Mouse (Mus musculus) heart, postnatal 0 days (tissue): ENCODE measurements at regions not wholly inside any gene's neighbourhood (a gene's known extent, or its start where the extent isn't known, plus 50 kb on each side); places are given as distances from the start of the nearest gene placed in this dataset.

Experiments used
- ATAC-seq: fragments of 200-750 bp; cut with Nextera tagmentation; 2 replicates; pipeline ENCODE4 v1.8.0; 2017; ENCODE audit warnings: low read depth, moderate number of reproducible peaks, moderate library complexity; ENCODE audit not compliant: insufficient read depth
- DNase-seq: peaks from one replicate; pipeline ENCODE4 v3.0.0-alpha.2; 2016; ENCODE audit warnings: low spot score
- H3K27ac ChIP-seq: fragments of 300-500 bp; sonication (generic); 2 replicates; pipeline ENCODE4 v1.5.1; 2014; ENCODE audit warnings: low read depth, mild to moderate bottlenecking
- H3K27me3 ChIP-seq: fragments of 300-500 bp; sonication (generic); 2 replicates; pipeline ENCODE4 v1.6.1; 2014; ENCODE audit warnings: low read length, mixed read lengths; ENCODE audit not compliant: control insufficient read depth, insufficient read depth
- H3K36me3 ChIP-seq: fragments of 300-500 bp; sonication (generic); replicated peaks from 2 replicates; pipeline ENCODE4 v1.6.1; 2014; ENCODE audit warnings: low read length, mixed read lengths; ENCODE audit not compliant: control insufficient read depth, insufficient read depth
- H3K4me1 ChIP-seq: fragments of 300-500 bp; sonication (generic); 2 replicates; pipeline ENCODE4 v1.6.1; 2014; ENCODE audit warnings: antibody characterized with exemption; ENCODE audit not compliant: control insufficient read depth, insufficient read depth
- H3K4me2 ChIP-seq: fragments of 300-500 bp; sonication (generic); 2 replicates; pipeline ENCODE4 v1.6.1; 2014; ENCODE audit warnings: low read depth, mild to moderate bottlenecking, low read length, moderate library complexity
- H3K4me3 ChIP-seq: fragments of 300-500 bp; sonication (generic); 2 replicates; pipeline ENCODE4 v1.5.1; 2014; ENCODE audit warnings: low read depth, low read length
- H3K9ac ChIP-seq: fragments of 300-500 bp; sonication (generic); replicated peaks from 2 replicates; pipeline ENCODE4 v1.6.1; 2014; ENCODE audit warnings: low read depth, low read length, mixed read lengths
- H3K9me3 ChIP-seq: fragments of 300-500 bp; sonication (generic); replicated peaks from 2 replicates; pipeline ENCODE4 v1.6.1; 2016; ENCODE audit warnings: low read length; ENCODE audit not compliant: control insufficient read depth
- CTCF ChIP-seq: IDR thresholded peaks from 2 replicates; pipeline ENCODE4 v1.5.1; 2016; ENCODE audit warnings: antibody characterized with exemption, control low read depth, low read depth
- EP300 ChIP-seq: IDR thresholded peaks from 2 replicates; pipeline ENCODE4 v1.6.1; 2016; ENCODE audit warnings: antibody characterized with exemption, low read depth
- WGBS: fragments of 180-500 bp; shearing (Covaris S2); extraction: QIAGEN DNeasy Blood & Tissue Kit; methylation state at CpG from one replicate; pipeline ENCODE4 v1.1.7; 2014; 5-methylcytosine and 5-hydroxymethylcytosine counted together

DNA sequence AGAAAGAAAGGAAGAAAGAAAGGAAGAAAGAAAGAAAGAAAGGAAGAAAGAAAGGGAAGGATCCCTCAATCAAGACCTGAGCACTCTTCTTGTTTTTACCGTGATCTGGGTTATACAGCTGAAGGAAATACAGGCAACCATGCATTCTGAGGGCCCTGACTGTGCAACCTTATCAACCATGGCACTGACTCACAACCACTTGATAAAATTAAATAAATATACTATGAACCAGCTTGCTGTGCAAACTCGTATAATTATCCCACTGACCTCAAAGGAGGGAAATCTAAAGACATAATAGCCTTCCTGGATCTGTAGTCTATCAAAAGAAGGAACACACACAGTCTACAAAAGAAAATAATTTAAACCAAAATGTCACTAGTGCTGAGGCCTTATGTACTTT is 518.8 kb downstream of the Epha7 start:
- Histone ChIP-seq H3K9me3 (no peaks in the 10 kb centered on the region), H3K27me3 (no peaks in the 10 kb centered on the region), H3K4me1 (no peaks in the 10 kb centered on the region), H3K27ac (no peak overlapping the region), H3K9ac (no peak overlapping the region), H3K4me3 (no peak overlapping the region), H3K36me3 (no peaks in the 10 kb centered on the region), H3K4me2 (no peak overlapping the region)
- DNase-seq (no peak), ATAC-seq (no peak)
- 43% methylated on average over 2 of the region's 2 CpGs for WGBS
- TF ChIP-seq CTCF (no peak), EP300 (no peak)

- TF ChIP-seq CTCF (no peak), EP300 (no peak)
- Histone ChIP-seq H3K4me3 (no peak overlapping the region), H3K36me3 (no peaks in the 10 kb centered on the region), H3K9ac (no peak overlapping the region), H3K27ac (no peak overlapping the region), H3K4me1 (no peaks in the 10 kb centered on the region), H3K27me3 (no peaks in the 10 kb centered on the region), H3K9me3 (no peaks in the 10 kb centered on the region), H3K4me2 (no peak overlapping the region)
- DNase-seq (no peak), ATAC-seq (no peak)
- WGBS, result 86% methylated on average over 10 of the region's 10 CpGs
Measured at GRCm38 (mm10) chr4:29337245-29337644, 524.3 kb downstream of the Epha7 start.

- no peaks in the 10 kb centered on the region for H3K9me3 ChIP-seq
- H3K36me3 ChIP-seq, result no peaks in the 10 kb centered on the region
- no peak for ATAC-seq
- no peak for DNase-seq
- no peak overlapping the region for H3K4me3 ChIP-seq
- H3K9ac ChIP-seq, result no peak overlapping the region
- 44% methylated on average over 1 of the region's 1 CpGs for WGBS
- no peaks in the 10 kb centered on the region for H3K27me3 ChIP-seq
- no peaks in the 10 kb centered on the region for H3K4me1 ChIP-seq
- H3K4me2 ChIP-seq, result no peak overlapping the region
- TF ChIP-seq EP300 (no peak), CTCF (no peak)
- no peak overlapping the region for H3K27ac ChIP-seq
Measured at GRCm38 (mm10) chr4:29362191-29362590, 549.3 kb downstream of the Epha7 start.

- WGBS, result 63% methylated on average over 1 of the region's 1 CpGs
- TF ChIP-seq CTCF (no peak), EP300 (no peak)
- no peak overlapping the region for H3K27ac ChIP-seq
- no peaks in the 10 kb centered on the region for H3K27me3 ChIP-seq
- no peak overlapping the region for H3K4me3 ChIP-seq
- ATAC-seq (no peak), DNase-seq (no peak)
- H3K4me2 ChIP-seq, result no peak overlapping the region
- H3K36me3 ChIP-seq, result no peaks in the 10 kb centered on the region
- H3K4me1 ChIP-seq, result no peaks in the 10 kb centered on the region
- H3K9me3 ChIP-seq, result no peaks in the 10 kb centered on the region
- no peak overlapping the region for H3K9ac ChIP-seq
Measured at GRCm38 (mm10) chr4:29389282-29389681, 576.4 kb downstream of the Epha7 start.

DNA sequence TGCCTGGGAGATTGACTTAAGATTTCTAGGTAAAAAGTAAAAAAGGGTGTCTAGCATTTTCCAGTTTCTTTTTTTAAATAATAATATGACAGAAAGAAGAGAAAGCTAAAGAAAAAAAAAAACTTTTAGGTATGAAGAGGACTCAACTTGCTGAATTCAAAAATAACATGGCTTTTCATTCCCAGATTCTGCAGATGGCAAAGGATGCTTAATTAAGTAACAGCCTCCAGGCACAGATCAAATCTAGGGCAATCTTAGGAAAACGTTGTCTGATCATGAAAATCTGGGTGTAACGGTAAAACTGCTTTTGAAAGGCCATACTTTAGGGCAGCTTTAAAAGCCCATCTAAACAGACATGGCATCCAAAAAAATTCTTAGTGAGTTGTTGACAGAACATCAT is 577.4 kb downstream of the Epha7 start:
- no peaks in the 10 kb centered on the region for H3K4me1 ChIP-seq
- H3K4me3 ChIP-seq, result no peak overlapping the region
- ATAC-seq (no peak), DNase-seq (no peak)
- no peak for TF ChIP-seq CTCF
- TF ChIP-seq EP300, result no peak
- H3K9me3 ChIP-seq, result no peaks in the 10 kb centered on the region
- no peak overlapping the region for H3K4me2 ChIP-seq
- no peaks in the 10 kb centered on the region for H3K27me3 ChIP-seq
- 66% methylated on average over 2 of the region's 2 CpGs for WGBS
- no peak overlapping the region for H3K27ac ChIP-seq
- H3K36me3 ChIP-seq, result no peaks in the 10 kb centered on the region
- H3K9ac ChIP-seq, result no peak overlapping the region

DNA sequence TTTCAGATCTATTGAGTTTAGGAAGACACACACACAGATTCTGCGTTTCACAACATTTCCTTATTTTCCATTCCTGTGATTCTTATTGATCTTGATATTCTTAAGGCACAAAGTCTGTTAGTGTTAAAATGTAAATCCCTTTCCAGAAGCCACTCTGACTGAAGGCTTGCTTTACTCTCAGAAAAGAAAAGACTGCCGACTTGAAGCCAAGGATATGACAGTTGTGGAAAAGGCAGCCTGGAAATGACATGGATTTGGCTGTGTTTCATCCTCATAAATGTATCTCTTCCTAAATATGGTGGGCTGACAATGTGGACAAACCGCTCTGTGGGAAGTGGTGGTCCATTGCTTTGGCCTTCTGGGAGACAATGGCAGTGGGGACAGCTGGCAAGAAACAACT is 589.2 kb downstream of the Epha7 start:
- 82% methylated on average over 3 of the region's 3 CpGs for WGBS
- no peak for TF ChIP-seq EP300
- TF ChIP-seq CTCF, result no peak

More for the DNA sequence above, 589.2 kb downstream of the Epha7 start:
- no peak overlapping the region for H3K9ac ChIP-seq
- no peak overlapping the region for H3K27ac ChIP-seq
- H3K4me3 ChIP-seq, result no peak overlapping the region
- H3K27me3 ChIP-seq, result no peaks in the 10 kb centered on the region
- H3K36me3 ChIP-seq, result no peaks in the 10 kb centered on the region
- H3K4me1 ChIP-seq, result no peaks in the 10 kb centered on the region
- no peak for ATAC-seq
- no peak overlapping the region for H3K4me2 ChIP-seq
- no peaks in the 10 kb centered on the region for H3K9me3 ChIP-seq
- DNase-seq, result no peak
